Mouse (Mus musculus) MEL (cell line): ENCODE results near the gene Tcea3.

Experiments
- CTCF ChIP-seq, 3 experiments: IDR thresholded peaks in 2 of 3; conservative IDR thresholded peaks in 1 of 3; 2 replicates each; pipeline ENCODE4 v1.5.1; 2011 to 2012; ENCODE audit warnings: low read length in 3 of 3, low read depth in 2 of 3, mild to moderate bottlenecking in 2 of 3, improper control_type of control experiment in 1 of 3, inconsistent platforms in 1 of 3, mixed read lengths in 1 of 3, moderate library complexity in 1 of 3; ENCODE audit not compliant: control insufficient read depth in 1 of 3, insufficient read depth in 1 of 3, poor library complexity in 1 of 3, severe bottlenecking in 1 of 3
- E2F4 ChIP-seq: IDR thresholded peaks from 2 replicates; pipeline ENCODE4 v1.6.1; 2011; ENCODE audit warnings: low read depth, low read length, improper control_type of control experiment, borderline replicate concordance
- ETS1 ChIP-seq: IDR thresholded peaks from 2 replicates; pipeline ENCODE4 v1.6.1; 2012; ENCODE audit warnings: low read depth, mild to moderate bottlenecking, inconsistent platforms, low read length, improper control_type of control experiment, moderate library complexity
- GATA1 ChIP-seq: IDR thresholded peaks from 2 replicates; pipeline ENCODE4 v1.6.1; 2011; ENCODE audit warnings: low read depth, low read length, improper control_type of control experiment
- HCFC1 ChIP-seq: IDR thresholded peaks from 2 replicates; pipeline ENCODE4 v1.6.1; 2012; ENCODE audit warnings: low read depth, mild to moderate bottlenecking, inconsistent platforms, low read length, improper control_type of control experiment, moderate library complexity
- NELFE ChIP-seq: IDR thresholded peaks from 2 replicates; pipeline ENCODE4 v1.6.1; 2011; ENCODE audit warnings: low read depth, low read length, improper control_type of control experiment
- POLR2A ChIP-seq, 2 experiments: IDR thresholded peaks; 2 replicates each; pipeline ENCODE4 v1.6.1; 2011 to 2012; ENCODE audit warnings: low read length in 2 of 2, mild to moderate bottlenecking in 2 of 2, control low read depth in 1 of 2, improper control_type of control experiment in 1 of 2, low read depth in 1 of 2, moderate library complexity in 1 of 2; ENCODE audit not compliant: control insufficient read depth in 1 of 2, insufficient read depth in 1 of 2, poor library complexity in 1 of 2
- POLR2AphosphoS2 ChIP-seq: IDR thresholded peaks from 2 replicates; pipeline ENCODE4 v1.6.1; 2011; ENCODE audit warnings: low read length, improper control_type of control experiment
- POLR2AphosphoS5 ChIP-seq: IDR thresholded peaks from 2 replicates; pipeline ENCODE4 v1.6.1; 2012; ENCODE audit warnings: low read depth, borderline replicate concordance, mild to moderate bottlenecking, inconsistent platforms, low read length, moderate library complexity, mixed read lengths
- RAD21 ChIP-seq: IDR thresholded peaks from 2 replicates; pipeline ENCODE4 v1.6.1; 2011; ENCODE audit warnings: mild to moderate bottlenecking, low read depth, low read length, improper control_type of control experiment
- SMC3 ChIP-seq: IDR thresholded peaks from 2 replicates; pipeline ENCODE4 v1.6.1; 2011; ENCODE audit warnings: low read depth, low read length, improper control_type of control experiment
- UBTF ChIP-seq: IDR thresholded peaks from 2 replicates; pipeline ENCODE4 v1.6.1; 2012; ENCODE audit warnings: low read depth, mild to moderate bottlenecking, inconsistent platforms, low read length, improper control_type of control experiment, moderate library complexity, borderline replicate concordance; ENCODE audit not compliant: insufficient read depth
- ZC3H11A ChIP-seq: IDR thresholded peaks from 2 replicates; pipeline ENCODE4 v1.6.1; 2012; ENCODE audit warnings: low read depth, mild to moderate bottlenecking, inconsistent platforms, low read length, improper control_type of control experiment

GRCm38 (mm10) chr4:136289918-136290780, 42.6 kb downstream of the Tcea3 start:
- TF ChIP-seq POLR2AphosphoS5 (no peak), CTCF (IDR thresholded peaks at IDR 0.05 in 2 of 3, conservative IDR thresholded peaks at IDR 0.05 in 1 of 3; ENCODE audit: control insufficient read depth in 1 of 3, insufficient read depth in 1 of 3, low read depth in 2 of 3, low read length in 3 of 3, poor library complexity in 1 of 3, severe bottlenecking in 1 of 3) (no peak), ZC3H11A (no peak), RAD21 (no peak), POLR2AphosphoS2 (no peak), POLR2A (IDR thresholded peaks at IDR 0.05; ENCODE audit: control insufficient read depth in 1 of 2, insufficient read depth in 1 of 2, low read depth in 1 of 2, low read length in 2 of 2, poor library complexity in 1 of 2) (no peak), UBTF (no peak), HCFC1 (no peak), E2F4 (no peak), SMC3 (no peak), GATA1 (no peak), NELFE (no peak), ETS1 (no peak)
